Comparison of ENCODE assay signal across 19 mouse cellular contexts in the genomic region with DNA sequence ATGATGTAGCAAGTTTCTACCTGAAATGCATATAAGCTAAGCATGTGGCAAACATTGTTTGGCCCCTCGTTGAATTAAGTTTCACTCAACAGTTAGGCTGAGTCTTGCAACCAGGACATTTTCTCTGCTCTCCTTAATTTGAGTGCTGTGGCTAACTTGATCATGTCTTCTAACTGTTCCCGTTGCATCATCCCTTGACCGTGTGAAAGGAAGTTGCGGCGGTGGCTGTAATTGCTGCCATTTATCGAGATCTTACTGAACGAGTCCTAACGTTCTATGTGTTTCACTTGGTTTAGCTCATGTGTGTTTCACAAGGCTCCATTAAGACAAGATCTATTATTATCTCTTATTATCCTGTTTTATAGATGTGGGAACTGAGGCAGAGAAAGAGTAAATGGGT.
DNase-seq lines count a peak whose midpoint lies in the region; ATAC-seq lines count a peak whose summit lies in the region.
"Had no signal": no experiment of that assay in that cellular context is flagged by ENCODE, and none has a peak within 500 bp of the region (broad histone marks: within the 10 kb centered on the region; RNA-seq: fewer than 3 reads in every experiment).

No protein-coding gene starts in this region.

- ATAC-seq in megakaryocyte progenitor cell, adult 5-6 weeks (replicated peaks; ENCODE audit: poor library complexity), result peak; percentile 76
- ATAC-seq: forebrain, embryonic 13.5 days; forebrain, embryonic 16.5 days; Patski had no signal

- DNase-seq in lung, postnatal 25 days (ENCODE audit: low spot score), result peak; percentile 18
- DNase-seq in lung, postnatal 14 days, result no peak
- DNase-seq in 416B (ENCODE audit: low read depth), result peak; percentile 36
- no peak for DNase-seq in spleen, adult 12 weeks (ENCODE audit: low spot score)
- DNase-seq in cerebellum, adult 11 months, result no peak
- DNase-seq: adrenal gland, adult 2 months; adrenal gland, postnatal 14 days; B cell, adult 2 months; cerebellum, adult 11-12 months; cerebellum, adult 8-10 months; cerebellum, postnatal 10 days; cerebellum, postnatal 36 days; gastrocnemius, postnatal 10 days; gastrocnemius, postnatal 36 days; heart, adult 11 months had no signal

Comparison
In these comparisons a context has a peak if more than half of its experiments do, and no peak if none do; other contexts are left out.
1. DNase-seq: peak in lung, postnatal 25 days (single experiment) and 416B (single experiment); none in lung, postnatal 14 days (single experiment), spleen, adult 12 weeks (single experiment) and cerebellum, adult 11 months (single experiment).